Mouse (Mus musculus) urinary bladder, postnatal 25 days (tissue): ENCODE measurements around the gene Fubp1.
"Not testable (repeated sequence)": the region's sequence is repeated elsewhere in the genome, so short reads cannot be mapped to it uniquely, and the experiment has no call there.

ENCODE experiments used
- DNase-seq: peaks from one replicate; pipeline ENCODE4 v3.0.0; 2022; ENCODE audit warnings: low spot score

The Fubp1 gene

GRCm38 (mm10) chr3:152193177-152193576, 17.0 kb upstream of the Fubp1 start:
- no peak for DNase-seq

- DNase-seq = peak; percentile 60
Observed at GRCm38 (mm10) chr3:152193635-152194097, 16.6 kb upstream of the Fubp1 start.

GRCm38 (mm10) chr3:152197246-152197645, 13.0 kb upstream of the Fubp1 start:
- not testable (repeated sequence) for DNase-seq

- DNase-seq = no peak
Observed at GRCm38 (mm10) chr3:152199125-152199524, 11.1 kb upstream of the Fubp1 start.

GRCm38 (mm10) chr3:152201181-152201580, 9.0 kb upstream of the Fubp1 start:
- DNase-seq = no peak

DNA sequence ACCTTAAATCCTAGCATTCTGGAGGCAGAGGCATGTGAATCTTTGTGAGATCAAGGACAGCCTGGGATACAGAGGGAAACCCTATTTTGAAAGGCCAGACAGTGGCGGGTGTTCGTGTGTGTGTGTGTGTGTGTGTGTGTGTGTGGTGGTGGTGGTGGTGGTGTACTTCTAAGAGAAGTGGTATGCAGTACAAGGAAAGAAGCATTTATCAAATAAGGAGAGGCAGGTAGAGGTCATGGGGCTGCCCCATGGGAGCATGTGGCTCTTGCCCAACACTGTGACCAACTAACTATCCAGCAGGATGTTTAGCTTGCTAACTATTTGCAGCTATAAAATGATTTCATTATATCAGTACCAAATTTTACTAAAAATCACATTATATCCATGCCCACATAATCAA, 8.6 kb upstream of the Fubp1 start:
- DNase-seq = no peak

DNA sequence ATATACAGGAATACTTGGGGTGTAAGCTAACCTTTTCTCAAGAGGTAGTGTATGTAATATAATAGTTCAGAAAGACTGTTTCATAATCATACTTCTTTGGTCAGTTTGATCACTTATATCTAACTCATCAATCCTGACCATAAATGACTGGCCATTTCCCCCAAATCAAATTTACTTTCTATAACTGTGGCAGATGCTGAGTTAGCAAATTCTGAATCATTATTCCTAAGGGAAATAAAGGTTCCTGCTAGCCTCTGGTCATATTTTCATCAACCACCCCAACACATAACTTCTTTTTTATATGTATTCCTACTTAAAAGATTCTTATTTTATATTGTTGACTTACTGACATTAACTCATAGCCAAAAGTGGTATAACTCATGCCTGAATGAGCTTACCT, 7.3 kb upstream of the Fubp1 start:
- DNase-seq = no peak

GRCm38 (mm10) chr3:152203411-152203810, 6.8 kb upstream of the Fubp1 start:
- no peak for DNase-seq

DNA sequence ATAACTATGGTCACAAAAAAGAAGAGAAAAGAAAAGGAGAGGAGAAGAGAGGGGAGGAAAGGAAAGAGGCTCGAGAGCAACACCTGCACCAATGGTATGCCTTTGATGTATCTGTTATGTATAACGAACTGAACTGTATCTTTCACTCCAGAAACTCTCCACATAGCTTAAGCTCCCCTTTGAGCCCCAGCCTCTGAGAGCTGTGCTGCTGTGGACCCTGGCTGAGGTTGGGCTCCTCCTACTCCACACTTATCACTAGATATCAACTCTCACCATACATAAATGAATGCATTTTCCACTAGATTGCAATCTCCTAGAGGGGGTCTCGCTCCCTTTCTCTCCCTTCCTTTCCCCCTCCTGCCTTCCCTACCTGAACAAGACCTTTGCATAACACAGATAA, 6.2 kb upstream of the Fubp1 start:
- no peak for DNase-seq

GRCm38 (mm10) chr3:152204577-152204976, 5.6 kb upstream of the Fubp1 start:
- no peak for DNase-seq

DNA sequence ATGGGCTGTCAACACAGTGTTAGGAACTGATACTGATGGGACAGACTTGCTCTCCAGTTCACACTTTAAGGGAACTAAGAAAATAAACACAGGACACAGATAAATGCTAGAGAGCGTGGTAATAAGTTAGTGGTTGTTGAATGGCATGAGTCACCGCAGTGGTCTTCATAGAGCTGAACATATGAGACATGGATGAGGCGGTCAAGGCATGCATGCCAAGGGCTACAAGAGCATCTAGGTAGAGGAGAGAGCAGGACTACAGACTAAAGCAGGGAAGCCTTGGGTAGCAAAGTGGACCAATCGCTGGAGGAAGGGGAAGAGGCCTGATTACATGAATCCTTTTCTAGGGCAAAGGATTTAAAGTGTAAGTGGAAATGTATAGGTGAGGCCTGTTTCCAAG, 3.1 kb upstream of the Fubp1 start:
- no peak for DNase-seq

DNA sequence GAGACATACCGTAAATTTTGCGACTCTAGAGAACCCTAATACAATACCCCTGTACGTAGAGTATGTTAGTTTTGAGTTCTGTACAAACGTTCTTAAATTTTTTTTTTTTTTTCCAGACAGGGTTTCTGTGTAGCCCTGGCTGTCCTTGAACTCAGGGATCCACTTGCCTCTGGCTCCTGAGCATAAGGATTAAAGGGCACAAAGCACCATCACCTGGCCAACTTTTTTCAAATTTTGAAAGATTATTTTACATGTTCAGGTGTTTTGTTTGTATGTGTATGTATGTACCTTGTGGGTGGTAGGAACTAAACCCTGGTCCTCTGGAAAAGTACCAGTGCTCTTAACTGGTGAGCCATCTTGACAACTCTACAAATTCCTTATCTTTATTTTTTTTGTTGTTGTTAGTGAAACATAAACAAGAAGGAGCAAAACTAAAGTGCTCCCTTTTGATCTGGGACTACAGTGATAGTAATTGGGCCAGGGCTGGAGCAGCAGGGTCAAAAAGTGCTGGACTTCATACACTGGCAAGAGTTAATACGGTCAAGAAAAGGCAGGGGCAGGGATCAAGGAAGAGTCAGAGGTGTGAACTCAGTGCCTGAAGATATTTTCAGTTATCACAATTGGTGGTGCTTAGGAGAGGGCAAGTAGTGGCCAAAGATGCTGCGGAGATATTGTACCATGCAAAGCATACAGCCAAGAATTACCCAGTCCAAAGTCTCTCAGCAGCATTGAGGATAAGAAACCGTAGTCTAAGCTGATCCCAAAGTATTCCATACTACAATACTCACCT, 1.9 kb upstream of the Fubp1 start:
- DNase-seq = no peak

GRCm38 (mm10) chr3:152209177-152209966, 850 bp upstream of the Fubp1 start:
- peak; percentile 33 for DNase-seq

- DNase-seq = peak; percentile 64
Observed at GRCm38 (mm10) chr3:152210728-152211391, 638 bp downstream of the Fubp1 start.

- DNase-seq = no peak
Observed at GRCm38 (mm10) chr3:152211731-152212279, 1.6 kb downstream of the Fubp1 start.

- no peak for DNase-seq
Observed at GRCm38 (mm10) chr3:152213416-152213815, 3.2 kb downstream of the Fubp1 start.

DNA sequence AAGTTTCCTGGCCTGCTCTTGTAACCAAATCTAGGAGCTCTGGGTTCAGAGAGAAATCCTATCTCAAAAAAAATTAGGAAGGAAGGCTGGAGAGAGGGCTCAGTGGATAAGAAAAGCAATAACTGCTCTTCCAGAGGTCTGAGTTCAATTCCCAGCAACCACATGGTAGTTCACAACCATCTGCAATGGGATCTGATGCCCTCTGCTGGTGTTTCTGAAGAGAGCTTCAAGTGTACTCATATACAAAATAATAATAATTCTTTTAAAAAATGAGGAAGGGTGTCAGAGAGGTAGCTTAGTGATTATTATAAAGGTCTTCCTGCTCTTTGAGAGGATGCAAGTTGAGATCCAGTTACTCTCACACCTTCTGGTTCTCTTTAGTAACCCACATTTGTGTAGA, 14.7 kb downstream of the Fubp1 start:
- DNase-seq = no peak

- DNase-seq = no peak
Observed at GRCm38 (mm10) chr3:152225906-152226305, 15.7 kb downstream of the Fubp1 start.

GRCm38 (mm10) chr3:152228843-152229242, 18.6 kb downstream of the Fubp1 start:
- no peak for DNase-seq

- DNase-seq = no peak
Observed at GRCm38 (mm10) chr3:152229271-152229670, 19.0 kb downstream of the Fubp1 start.

DNA sequence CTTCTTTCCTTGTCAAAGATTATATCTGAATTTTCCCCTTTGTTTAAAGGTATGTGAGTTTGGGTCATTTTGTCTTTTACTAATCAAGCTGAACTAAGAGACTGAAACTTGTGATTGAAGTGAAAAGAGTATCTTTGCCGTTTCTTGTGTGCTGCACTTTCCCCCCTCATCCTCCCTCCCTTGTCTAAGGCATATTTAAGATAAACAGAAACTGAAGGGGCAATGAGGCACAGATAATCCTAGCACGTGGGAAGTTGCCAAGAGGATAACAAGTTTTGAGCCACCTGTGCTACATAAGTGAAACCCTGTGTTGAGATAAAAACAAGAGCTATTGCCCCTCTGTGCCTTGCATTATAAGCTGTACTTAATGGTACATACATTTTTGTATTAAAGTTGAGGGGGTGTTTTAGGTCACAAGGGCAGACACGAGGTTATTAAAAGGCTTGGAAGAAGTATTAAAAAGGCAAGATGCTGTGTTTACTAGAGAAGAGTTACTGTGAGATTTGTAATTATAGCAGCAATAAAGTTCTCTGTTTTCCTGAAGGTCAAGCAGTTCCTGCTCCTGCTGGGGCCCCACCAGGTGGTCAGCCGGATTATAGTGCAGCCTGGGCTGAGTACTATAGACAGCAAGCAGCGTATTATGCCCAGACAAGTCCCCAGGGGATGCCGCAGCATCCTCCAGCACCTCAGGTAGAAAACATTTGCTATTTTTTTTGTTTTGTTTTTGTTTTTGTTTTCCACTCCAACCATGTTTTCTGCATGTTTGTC, 21.3 kb downstream of the Fubp1 start:
- no peak for DNase-seq

DNA sequence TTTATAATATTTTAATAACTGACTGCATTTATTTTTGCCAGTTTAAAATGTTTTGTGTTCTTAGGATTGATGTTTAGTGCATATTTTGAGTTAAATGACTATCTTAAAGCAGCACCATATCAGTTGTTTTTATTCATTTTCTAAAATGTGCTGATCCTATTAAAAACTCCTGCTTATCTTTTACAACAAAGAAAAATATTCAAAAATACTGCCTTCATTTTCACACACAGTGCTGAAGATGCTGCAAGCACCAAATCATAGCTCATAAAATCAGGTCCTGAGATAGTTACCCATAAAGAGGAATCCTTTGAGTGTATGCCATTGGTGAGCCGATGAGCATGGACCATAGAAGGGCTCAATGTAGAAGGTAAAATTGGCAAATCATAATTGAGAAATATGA, 25.0 kb downstream of the Fubp1 start:
- no peak for DNase-seq
